Mouse (Mus musculus) urinary bladder, postnatal 0 days (tissue): ENCODE measurements around the gene Hcrt. TPM values are rescaled to one million over a fixed set of nuclear protein-coding genes. Genes with fewer than 3 reads are reported as not detected.

Source experiments
- polyA plus RNA-seq: library from polyadenylated mRNA; unstranded; fragments of >200 nt; fragmentation: Nextera tagmentation; extraction: Ambion mirVana; gene quantifications from 2 replicates; pipeline ENCODE4 v1.2.1, GENCODE M21; 2015

The Hcrt gene
- not detected in 2 replicates for polyA plus RNA-seq

GRCm38 (mm10) chr11:100762831-100763230 is at the start of gene Hcrt:
Hcrt (minus strand) TSS chr11:100762931.

GRCm38 (mm10) chr11:100770646-100771408 is 8.1 kb upstream of the Hcrt start, which contains the start of gene Ghdc:
Ghdc (minus strand) TSS chr11:100770957.

GRCm38 (mm10) chr11:100759611-100760233 is 3.0 kb downstream of the Hcrt start, which contains the start of gene Kcnh4:
Kcnh4 (minus strand) TSS chr11:100759942.

GRCm38 (mm10) chr11:100738066-100738604 is 24.6 kb downstream of the Hcrt start, which contains the start of gene Rab5c:
Rab5c (minus strand) TSS chr11:100738215.

GRCm38 (mm10) chr11:100713735-100714533 is 48.8 kb downstream of the Hcrt start, which contains the start of gene Hspb9:
Hspb9 (plus strand) TSS chr11:100713850.

GRCm38 (mm10) chr11:100711783-100712615 is 50.7 kb downstream of the Hcrt start, which contains the start of gene Kat2a:
Kat2a (minus strand) TSS chr11:100712465.

Other genes with a start within 250 kb of the Hcrt start
- gene Acly, start 234.9 kb downstream of the Hcrt start, polyA plus RNA-seq, result 81.8 and 108 TPM in 2 replicates
- 0.18 and 0.28 TPM in 2 replicates for gene Ttc25, start 217.3 kb downstream of the Hcrt start, polyA plus RNA-seq
- 62.8 and 69.7 TPM in 2 replicates for gene Cnp, start 188.0 kb downstream of the Hcrt start, polyA plus RNA-seq
- gene Nkiras2, start 143.7 kb downstream of the Hcrt start, polyA plus RNA-seq, result 46.9 and 52.8 TPM in 2 replicates
- gene Dnajc7, start 142.8 kb downstream of the Hcrt start, polyA plus RNA-seq, result 95.8 and 98.6 TPM in 2 replicates
- 0.22 and 0.24 TPM in 2 replicates for gene Zfp385c, start 70.5 kb downstream of the Hcrt start, polyA plus RNA-seq
- 3.5 and 4.4 TPM in 2 replicates for gene Dhx58, start 58.7 kb downstream of the Hcrt start, polyA plus RNA-seq
- gene Kat2a, start 50.5 kb downstream of the Hcrt start, polyA plus RNA-seq, result 18.9 and 19.5 TPM in 2 replicates
- 0.35 TPM in 1 of 2 replicates, not detected in the other for gene Hspb9, start 49.1 kb downstream of the Hcrt start, polyA plus RNA-seq
- gene Rab5c, start 24.7 kb downstream of the Hcrt start, polyA plus RNA-seq, result 20.9 and 21.9 TPM in 2 replicates
- gene Kcnh4, start 3.0 kb downstream of the Hcrt start, polyA plus RNA-seq, result not detected in 2 replicates
- 7.1 and 8.0 TPM in 2 replicates for gene Ghdc, start 8.0 kb upstream of the Hcrt start, polyA plus RNA-seq
- 12.8 and 15.7 TPM in 2 replicates for gene Stat5b, start 87.8 kb upstream of the Hcrt start, polyA plus RNA-seq
- gene Stat5a, start 96.4 kb upstream of the Hcrt start, polyA plus RNA-seq, result 3.7 and 4.5 TPM in 2 replicates
- gene Stat3, start 176.6 kb upstream of the Hcrt start, polyA plus RNA-seq, result 90.7 and 115 TPM in 2 replicates
- gene Cavin1, start 208.0 kb upstream of the Hcrt start, polyA plus RNA-seq, result 779 and 981 TPM in 2 replicates
- gene Atp6v0a1, start 246.5 kb upstream of the Hcrt start, polyA plus RNA-seq, result 51.3 and 56.7 TPM in 2 replicates